ENCODE assay signal across 40 mouse cellular contexts in genomic region chr17:36488181-36488580, GRCm38 (mm10). TPM values are rescaled to one million over a fixed set of nuclear protein-coding genes. Genes with fewer than 3 reads are reported as not detected.
"Had no signal": no experiment of that assay in that cellular context is flagged by ENCODE, and none has a peak within 500 bp of the region (broad histone marks: within the 10 kb centered on the region; RNA-seq: fewer than 3 reads in every experiment).

No protein-coding gene starts in this region.

RNA-seq across cellular contexts. Expression of gene H2-M10.4, which starts 26.0 kb away (rescaled TPM):
- total RNA-seq: heart, postnatal 10 days; heart, postnatal 14 days; heart, postnatal 25 days; heart, postnatal 36 days; heart, postnatal 4 days; hematopoietic stem cell, adult 5-6 weeks; hindbrain, postnatal 0 days; layer of hippocampus, adult 18-20 months; layer of hippocampus, adult 2 months; layer of hippocampus, adult 8-10 months; layer of hippocampus, postnatal 10 days; layer of hippocampus, postnatal 14 days; layer of hippocampus, postnatal 25 days; layer of hippocampus, postnatal 36 days; left cerebral cortex, adult 18-20 months; left cerebral cortex, adult 2 months; left cerebral cortex, adult 8-10 months had no signal
- polyA plus RNA-seq: heart, embryonic 13.5 days; heart, embryonic 14.5 days; heart, embryonic 15.5 days; heart, embryonic 16.5 days; heart, postnatal 0 days; hindbrain, embryonic 10.5 days; hindbrain, embryonic 11.5 days; hindbrain, embryonic 12.5 days; hindbrain, embryonic 13.5 days; hindbrain, embryonic 14.5 days; hindbrain, embryonic 15.5 days; hindbrain, embryonic 16.5 days; hindbrain, postnatal 0 days; inflammation-experienced regulatory T-cells, adult 6 months; intestine, embryonic 14.5 days; intestine, embryonic 15.5 days; intestine, embryonic 16.5 days; intestine, postnatal 0 days; kidney, adult 2 months; kidney, embryonic 14.5 days; kidney, embryonic 15.5 days; kidney, embryonic 16.5 days; kidney, postnatal 0 days; large intestine, adult 2 months had no signal

RNA-seq across cellular contexts. Expression of gene H2-M11, which starts 58.7 kb away (rescaled TPM):
- total RNA-seq: heart, postnatal 10 days; heart, postnatal 14 days; heart, postnatal 25 days; heart, postnatal 36 days; heart, postnatal 4 days; hematopoietic stem cell, adult 5-6 weeks; hindbrain, postnatal 0 days; layer of hippocampus, adult 18-20 months; layer of hippocampus, adult 2 months; layer of hippocampus, adult 8-10 months; layer of hippocampus, postnatal 10 days; layer of hippocampus, postnatal 14 days; layer of hippocampus, postnatal 25 days; layer of hippocampus, postnatal 36 days; left cerebral cortex, adult 18-20 months; left cerebral cortex, adult 2 months; left cerebral cortex, adult 8-10 months had no signal
- polyA plus RNA-seq: heart, embryonic 13.5 days; heart, embryonic 14.5 days; heart, embryonic 15.5 days; heart, embryonic 16.5 days; heart, postnatal 0 days; hindbrain, embryonic 10.5 days; hindbrain, embryonic 11.5 days; hindbrain, embryonic 12.5 days; hindbrain, embryonic 13.5 days; hindbrain, embryonic 14.5 days; hindbrain, embryonic 15.5 days; hindbrain, embryonic 16.5 days; hindbrain, postnatal 0 days; inflammation-experienced regulatory T-cells, adult 6 months; intestine, embryonic 14.5 days; intestine, embryonic 15.5 days; intestine, embryonic 16.5 days; intestine, postnatal 0 days; kidney, adult 2 months; kidney, embryonic 14.5 days; kidney, embryonic 15.5 days; kidney, embryonic 16.5 days; kidney, postnatal 0 days; large intestine, adult 2 months had no signal
